Mouse (Mus musculus) spleen, adult 12 weeks (tissue): ENCODE results near the gene Zbtb11.
"Not testable (repeated sequence)": the region's sequence is repeated elsewhere in the genome, so short reads cannot be mapped to it uniquely, and the experiment has no call there.

Experiments
- DNase-seq: peaks from one replicate; pipeline ENCODE4 v3.0.0; 2022; ENCODE audit warnings: low spot score

Gene Zbtb11

DNA sequence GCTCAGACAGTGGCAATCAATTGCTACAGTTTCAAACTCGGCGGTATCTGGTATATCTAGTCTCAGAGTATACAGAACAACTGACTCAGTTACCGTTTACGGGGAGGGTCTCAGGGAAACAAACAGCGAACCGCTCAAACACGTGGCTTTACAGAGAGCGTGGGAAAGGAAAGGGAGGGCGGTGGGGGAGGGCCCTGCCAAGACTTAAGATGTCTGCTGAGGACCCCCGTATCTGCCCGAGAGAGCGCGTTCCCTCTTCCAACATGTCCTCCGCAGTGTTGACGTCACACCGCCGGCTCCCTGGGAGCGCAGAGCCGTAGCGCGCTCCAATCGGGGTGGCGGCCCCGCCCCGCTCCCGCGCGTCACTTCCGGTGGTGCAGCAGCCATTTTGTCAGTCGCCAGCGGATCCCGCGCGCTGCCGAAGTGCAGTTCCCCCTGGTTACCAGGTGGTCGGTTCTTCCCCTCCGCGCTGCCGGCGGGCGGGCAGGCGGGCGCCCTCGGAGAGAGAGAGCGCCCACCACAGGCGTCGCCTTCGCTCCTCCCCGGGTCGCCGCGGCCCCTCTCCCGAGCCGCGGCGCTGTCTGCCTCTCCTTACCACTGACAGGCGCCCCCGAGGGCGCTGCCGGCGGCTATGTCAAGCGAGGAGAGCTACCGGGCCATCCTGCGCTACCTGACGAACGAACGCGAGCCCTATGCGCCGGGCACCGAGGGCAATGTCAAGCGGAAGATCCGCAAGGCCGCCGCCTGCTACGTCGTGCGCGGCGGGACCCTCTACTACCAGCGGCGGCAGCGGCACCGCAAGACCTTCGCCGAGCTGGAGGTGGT lies at the start of gene Zbtb11:
Gene Zbtb11 (plus strand): TSS at position 453 of the 825 bp plus-strand sequence.
- DNase-seq: peak; percentile 99

- DNase-seq: no peak
These were observed 49.7 kb upstream of the Zbtb11 start for GRCm38 (mm10) chr16:55924010-55924409.

GRCm38 (mm10) chr16:55933681-55934343 lies 39.9 kb upstream of the Zbtb11 start:
- DNase-seq: peak; percentile 30

- DNase-seq: peak; percentile 86
These were observed 39.1 kb upstream of the Zbtb11 start, which contains the start of gene Cep97 for GRCm38 (mm10) chr16:55934453-55935037. TSS of gene Cep97 (minus strand) at chr16:55934855.

GRCm38 (mm10) chr16:55938761-55939160 lies 34.9 kb upstream of the Zbtb11 start:
- no peak for DNase-seq

GRCm38 (mm10) chr16:55939703-55940102 lies 34.0 kb upstream of the Zbtb11 start:
- no peak for DNase-seq

GRCm38 (mm10) chr16:55940781-55941180 lies 32.9 kb upstream of the Zbtb11 start:
- DNase-seq: no peak

DNA sequence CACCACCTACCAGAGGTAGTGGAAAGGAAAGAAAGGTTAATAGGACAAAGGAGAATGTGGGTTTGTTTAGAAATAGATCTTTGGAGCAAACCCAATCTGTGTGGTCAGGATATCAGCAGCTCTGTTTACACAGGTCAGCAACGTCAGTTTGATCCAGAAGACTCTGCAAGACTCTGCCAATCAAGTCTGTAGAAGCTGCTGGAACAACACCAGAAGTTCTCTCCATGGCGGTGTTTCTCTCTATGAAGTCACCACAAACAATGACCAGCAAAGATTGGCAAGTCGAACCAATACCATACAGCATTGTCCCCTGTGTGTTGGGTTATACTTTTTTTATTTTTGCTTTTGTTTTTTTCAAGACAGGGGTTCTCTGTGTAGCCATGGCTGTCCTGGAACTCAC lies 26.4 kb upstream of the Zbtb11 start:
- no peak for DNase-seq

DNA sequence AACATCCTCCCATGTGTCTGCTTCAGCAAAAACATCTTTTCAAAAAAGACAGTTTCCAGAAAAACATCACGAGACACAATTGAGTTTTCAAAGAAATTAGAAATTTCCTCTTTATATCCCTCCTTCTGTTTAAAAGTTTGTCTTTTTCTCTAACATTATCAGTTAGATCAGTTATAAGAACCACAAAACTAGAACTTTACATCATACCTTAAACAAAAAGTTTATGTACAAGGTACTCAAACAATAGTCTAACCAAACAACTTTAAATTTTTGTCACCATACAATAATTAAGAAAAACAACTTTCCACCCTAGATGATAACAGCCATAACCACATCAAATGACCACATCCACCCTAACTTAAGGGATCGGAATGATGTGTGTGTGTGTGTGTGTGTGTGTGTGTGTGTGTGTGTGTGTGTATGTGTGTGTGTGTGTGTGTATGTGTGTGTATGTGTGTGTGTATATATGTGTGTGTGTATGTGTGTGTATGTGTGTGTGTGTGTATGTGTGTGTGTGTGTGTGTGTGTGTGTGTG lies 25.7 kb upstream of the Zbtb11 start:
- DNase-seq: not testable (repeated sequence)

- peak; percentile 62 for DNase-seq
These were observed 24.7 kb upstream of the Zbtb11 start for GRCm38 (mm10) chr16:55948963-55949362.

DNA sequence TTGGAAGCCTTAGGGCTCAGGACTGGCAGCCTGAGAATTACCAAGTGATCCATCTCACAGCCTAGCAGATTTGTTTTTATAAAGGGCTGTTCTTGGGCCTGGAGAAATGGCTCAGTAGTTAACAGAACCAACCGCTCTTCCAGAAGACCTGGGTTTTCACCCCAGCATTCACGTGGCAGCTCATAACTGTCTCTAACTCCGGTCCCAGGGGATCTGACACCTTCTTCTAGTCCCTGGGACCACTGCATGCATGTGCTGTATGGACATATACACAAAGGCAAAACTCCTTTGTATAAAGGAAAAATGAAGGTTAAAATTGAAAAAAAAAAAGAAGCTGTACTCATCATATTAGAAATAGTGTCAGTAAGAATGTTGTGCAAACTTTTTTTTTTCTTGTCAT lies 23.2 kb upstream of the Zbtb11 start:
- DNase-seq: no peak

DNA sequence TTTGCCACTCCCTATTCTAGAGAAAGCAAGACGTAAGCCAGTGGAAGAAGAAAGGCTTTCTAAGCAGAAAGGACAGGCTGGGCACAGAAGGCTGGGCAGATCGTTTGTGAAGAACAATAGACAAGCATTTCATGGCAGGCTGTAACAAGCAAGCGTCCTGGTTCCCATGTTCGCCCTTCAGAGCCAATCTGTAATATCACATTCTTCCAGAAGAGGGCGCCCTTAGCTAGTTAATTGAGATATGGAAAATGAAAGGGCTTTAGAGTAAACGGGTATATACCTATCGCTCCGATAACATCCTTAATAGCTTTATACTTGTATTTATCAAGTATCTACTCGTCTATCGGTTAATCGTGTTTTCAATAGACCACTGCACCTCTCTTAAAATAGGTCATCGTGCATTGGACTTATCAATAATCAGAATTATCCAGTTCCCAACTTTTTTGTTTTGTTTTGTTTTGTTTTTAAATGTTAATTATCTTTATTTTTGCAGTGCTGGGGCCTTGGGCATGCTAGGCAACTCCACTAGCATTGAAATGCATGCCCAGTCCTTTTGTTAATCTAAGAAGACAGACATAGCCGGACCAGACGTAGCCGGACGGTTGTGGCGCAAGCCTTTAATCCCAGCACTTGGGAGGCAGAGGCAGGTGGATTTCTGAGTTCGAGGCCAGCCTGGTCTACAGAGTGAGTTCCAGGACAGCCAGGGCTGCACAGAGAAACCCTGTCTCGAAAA lies 22.6 kb upstream of the Zbtb11 start:
- peak; percentile 69 for DNase-seq

DNA sequence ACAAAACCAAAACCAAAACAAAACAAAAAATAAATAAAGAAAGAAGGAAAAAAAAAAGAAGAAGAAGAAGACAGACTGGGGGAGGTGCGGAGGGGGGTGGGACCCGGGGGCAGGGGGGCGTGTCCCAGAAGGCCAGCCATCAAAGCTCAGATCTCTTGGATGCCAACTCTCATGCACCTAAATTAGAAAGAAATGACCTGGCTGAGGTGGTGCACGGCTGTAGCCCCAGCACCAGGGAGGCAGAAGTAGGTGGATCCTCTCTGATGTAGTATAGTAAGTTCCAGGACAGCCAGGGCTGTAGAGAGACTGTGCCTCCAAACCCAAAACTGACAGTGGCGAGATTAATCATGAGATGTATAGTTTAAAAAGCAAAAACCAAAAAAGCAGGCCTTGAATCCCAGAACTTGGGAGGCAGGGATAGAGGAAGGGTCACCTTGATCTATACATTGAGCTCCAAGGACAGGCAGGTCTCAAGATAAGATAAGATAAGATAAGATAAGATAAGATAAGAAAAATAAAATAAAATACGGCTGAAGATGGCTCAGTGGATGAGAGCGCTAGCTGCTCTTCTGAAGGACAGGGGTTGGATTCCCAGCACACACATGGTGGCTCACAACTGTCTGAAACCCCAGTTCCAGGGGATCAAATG lies 21.9 kb upstream of the Zbtb11 start:
- no peak for DNase-seq

GRCm38 (mm10) chr16:55952771-55953170 lies 20.9 kb upstream of the Zbtb11 start:
- DNase-seq: no peak

GRCm38 (mm10) chr16:55954196-55954595 lies 19.5 kb upstream of the Zbtb11 start:
- DNase-seq: not testable (repeated sequence)

DNA sequence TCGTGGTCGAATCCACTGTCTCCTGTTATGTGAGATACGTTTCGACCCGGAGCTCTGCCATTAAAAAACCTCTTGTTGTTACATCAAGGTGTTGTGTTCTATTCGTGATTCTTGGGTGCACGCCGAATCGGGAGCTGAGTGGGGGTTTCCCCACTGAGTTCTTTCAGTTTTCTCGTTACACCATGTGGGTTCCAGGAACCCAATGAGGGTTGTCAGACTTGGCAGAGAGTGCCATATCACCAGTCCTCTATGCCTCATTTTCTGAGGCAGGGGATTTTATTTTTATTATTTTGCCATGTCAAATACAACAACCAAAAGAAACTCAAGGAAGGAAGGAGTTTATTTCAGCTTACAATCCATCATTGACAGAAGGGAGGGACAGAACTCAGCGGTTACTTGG lies 10.6 kb upstream of the Zbtb11 start:
- not testable (repeated sequence) for DNase-seq

GRCm38 (mm10) chr16:55964126-55964949 lies 9.3 kb upstream of the Zbtb11 start:
- DNase-seq: no peak

DNA sequence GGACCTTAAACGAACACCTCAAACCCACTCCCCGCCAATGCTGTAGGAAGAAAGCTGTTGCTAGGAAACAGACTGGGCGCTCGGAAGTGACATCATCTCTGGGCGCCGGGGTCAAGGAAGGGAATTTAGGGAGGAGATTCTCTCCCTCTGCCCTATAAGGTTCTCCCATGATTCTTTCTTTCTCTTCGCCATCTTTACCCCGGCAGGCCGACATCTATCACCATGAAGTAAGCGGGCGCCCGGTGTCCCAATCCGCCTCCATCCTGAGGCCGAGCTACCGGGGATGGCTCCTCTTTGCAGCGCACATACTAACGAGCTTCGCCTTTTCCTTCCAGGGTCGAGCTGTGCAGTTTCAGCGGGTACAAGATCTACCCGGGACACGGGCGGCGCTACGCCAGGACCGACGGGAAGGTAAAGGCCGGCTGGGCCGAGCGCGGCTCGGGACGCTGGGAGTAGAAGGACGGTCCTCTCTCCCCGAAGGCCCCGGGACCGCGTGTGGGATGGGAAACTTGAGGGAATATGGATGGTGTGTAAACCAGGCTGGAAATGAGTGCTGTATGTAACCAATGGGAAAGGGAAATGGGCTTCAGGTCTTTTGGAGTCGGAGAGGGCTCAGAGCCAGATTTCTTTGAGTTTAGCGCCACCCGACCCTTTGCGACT lies 7.3 kb upstream of the Zbtb11 start, which contains the start of gene Rpl24:
Gene Rpl24 (plus strand): TSS at position 64 of the 660 bp plus-strand sequence.
- peak; percentile 83 for DNase-seq

DNA sequence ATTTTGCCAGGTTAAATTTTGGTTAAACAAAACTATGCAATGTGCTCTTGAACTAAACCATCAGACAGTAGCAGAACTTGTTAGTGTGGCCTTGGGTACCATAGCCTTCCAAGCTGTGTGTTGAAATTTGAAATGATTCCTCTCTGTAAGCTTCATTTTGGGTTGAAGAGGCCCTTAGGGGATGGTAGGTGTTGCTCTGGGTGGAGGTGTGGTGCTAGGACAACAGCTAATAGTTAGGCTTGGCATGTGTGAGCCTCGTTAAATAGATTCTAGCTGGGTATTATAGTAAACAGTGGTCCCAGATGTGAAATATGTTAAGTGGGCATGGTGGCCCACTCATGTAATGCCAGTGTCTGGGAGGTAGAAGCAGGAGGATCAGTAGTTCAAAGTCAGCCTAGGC lies 6.5 kb upstream of the Zbtb11 start:
- no peak for DNase-seq

GRCm38 (mm10) chr16:55969147-55969546 lies 4.5 kb upstream of the Zbtb11 start:
- DNase-seq: no peak
